Mouse (Mus musculus) E14TG2a.4 (cell line): ENCODE data around the gene Dapk1.
A peak's percentile ranks its signal among the peaks of the same experiment; 100 is the strongest.

Source experiments
- H3K27me3 ChIP-seq: 2 replicates; pipeline ENCODE4 v1.6.1; 2014; ENCODE audit warnings: low read length, control low read depth; ENCODE audit not compliant: insufficient read depth
- H3K36me3 ChIP-seq: 2 replicates; pipeline ENCODE4 v1.6.1; 2014; ENCODE audit warnings: low read length, control low read depth; ENCODE audit not compliant: insufficient read depth
- H3K4me1 ChIP-seq: replicated peaks from 2 replicates; pipeline ENCODE4 v1.6.1; 2014; ENCODE audit warnings: low read depth, low read length, control low read depth
- H3K4me3 ChIP-seq: replicated peaks from 2 replicates; pipeline ENCODE4 v1.5.1; 2014; ENCODE audit warnings: mild to moderate bottlenecking, low read length
- H3K9me3 ChIP-seq: 2 replicates; pipeline ENCODE4 v1.6.1; 2014; ENCODE audit warnings: low read length, control low read depth
- CTCF ChIP-seq: conservative IDR thresholded peaks from 2 replicates; pipeline ENCODE4 v1.5.1; 2014; ENCODE audit warnings: low read length
- NANOG ChIP-seq: IDR thresholded peaks from 2 replicates; pipeline ENCODE4 v1.6.1; 2014; ENCODE audit warnings: borderline replicate concordance, low read length, mixed read lengths
- POU5F1 ChIP-seq: IDR thresholded peaks from 2 replicates; pipeline ENCODE4 v1.6.1; 2014; ENCODE audit warnings: low read length, borderline replicate concordance

Dapk1 gene

DNA sequence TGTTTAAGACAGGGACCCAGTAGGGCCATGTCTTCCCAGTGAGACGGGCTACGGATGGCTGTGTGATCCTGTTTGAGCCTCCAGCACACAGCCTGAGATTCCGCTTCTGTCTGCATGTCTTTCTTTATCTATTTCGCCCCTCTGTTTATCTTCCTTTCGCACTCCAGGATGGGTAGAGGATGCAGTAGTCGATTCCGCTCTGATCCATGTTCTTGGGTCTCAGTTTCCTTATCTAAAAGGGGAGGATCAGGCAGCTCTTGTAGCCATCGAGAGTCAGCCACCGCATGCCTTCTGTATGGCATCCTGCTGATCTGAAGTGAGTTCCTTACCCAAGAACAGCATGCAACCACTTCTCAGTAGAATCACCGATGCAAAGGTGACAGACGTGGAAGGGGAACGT, 143.6 kb downstream of the Dapk1 start:
- H3K9me3 ChIP-seq: no peaks in the 10 kb centered on the region
- TF ChIP-seq CTCF: no peak
- TF ChIP-seq POU5F1: no peak
- no peak for TF ChIP-seq NANOG
- H3K4me1 ChIP-seq: peaks cover 13% of the 10 kb centered on the region
- H3K4me3 ChIP-seq: no peak overlapping the region
- peaks cover 23% of the 10 kb centered on the region for H3K36me3 ChIP-seq
- H3K27me3 ChIP-seq: 0 out of 2 replicates have a peak, but pooled peaks cover 4% of the 10 kb centered on the region

DNA sequence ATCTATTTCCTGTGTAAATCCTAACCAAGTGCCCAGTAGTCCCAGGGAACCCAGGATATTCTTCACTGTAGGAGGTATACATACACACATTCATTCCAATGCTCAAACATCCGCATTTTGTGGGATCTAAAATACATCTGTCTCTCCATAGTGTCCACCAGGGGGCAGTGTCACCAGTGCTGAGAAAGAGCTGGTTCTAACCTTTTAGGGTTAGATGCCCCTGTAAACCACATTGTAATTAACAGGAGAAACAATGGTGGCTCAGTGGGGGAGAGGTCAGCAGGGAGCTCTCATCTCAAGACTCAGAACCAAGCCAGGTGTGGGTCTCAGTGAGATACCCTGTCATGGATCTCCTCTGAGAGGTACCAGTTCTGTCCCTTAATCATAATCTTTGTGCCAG, 144.5 kb downstream of the Dapk1 start:
- Histone ChIP-seq H3K27me3 (0 out of 2 replicates have a peak, but pooled peaks cover 4% of the 10 kb centered on the region), H3K4me3 (no peak overlapping the region), H3K36me3 (peaks cover 27% of the 10 kb centered on the region), H3K4me1 (peaks cover 13% of the 10 kb centered on the region), H3K9me3 (no peaks in the 10 kb centered on the region)
- TF ChIP-seq POU5F1 (no peak), CTCF (peak; percentile 67), NANOG (no peak)

DNA sequence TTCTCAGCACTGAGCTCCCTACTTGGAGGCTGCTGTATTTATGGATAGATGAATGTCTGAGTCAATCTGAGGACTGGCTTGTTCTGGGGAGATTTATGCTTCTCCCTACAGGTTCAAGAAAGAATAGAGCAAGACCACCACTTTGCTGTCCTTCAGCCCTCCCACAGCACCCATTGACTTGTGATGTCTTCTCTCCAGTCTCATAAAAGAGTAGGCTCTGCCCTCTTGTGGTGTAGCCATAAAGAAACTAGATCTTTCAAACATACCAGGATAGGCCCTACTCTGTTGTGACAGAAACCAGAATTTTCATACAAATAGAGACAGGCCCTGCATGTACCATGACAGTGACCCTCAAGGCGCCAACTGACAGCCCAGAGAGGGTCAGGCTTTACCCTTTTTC, 145.5 kb downstream of the Dapk1 start:
- no peaks in the 10 kb centered on the region for H3K9me3 ChIP-seq
- peaks cover 13% of the 10 kb centered on the region for H3K4me1 ChIP-seq
- TF ChIP-seq CTCF (no peak), POU5F1 (no peak)
- no peak overlapping the region for H3K4me3 ChIP-seq
- peaks cover 30% of the 10 kb centered on the region for H3K36me3 ChIP-seq
- H3K27me3 ChIP-seq: 0 out of 2 replicates have a peak, but pooled peaks cover 4% of the 10 kb centered on the region

DNA sequence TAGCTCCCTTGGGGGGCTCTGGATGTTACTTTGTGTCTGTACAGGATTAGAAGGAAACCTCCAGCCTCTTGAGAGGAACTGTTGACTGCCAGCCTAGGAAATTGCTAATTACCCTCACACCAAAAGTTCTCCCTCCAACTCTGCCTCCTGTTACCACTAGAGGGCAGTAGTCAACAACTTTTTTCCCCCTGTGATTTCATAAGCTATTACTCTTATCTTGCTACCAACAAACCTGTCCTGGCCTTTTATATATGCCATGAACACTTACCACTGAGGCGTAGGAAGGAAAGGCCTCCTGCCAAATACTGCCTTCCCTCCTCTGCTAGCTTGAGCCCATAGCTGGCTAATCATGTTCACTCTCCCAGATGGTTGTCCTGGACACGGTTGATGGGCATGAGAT, 146.8 kb downstream of the Dapk1 start:
- H3K36me3 ChIP-seq: peaks cover 38% of the 10 kb centered on the region
- peaks cover 4% of the 10 kb centered on the region for H3K4me1 ChIP-seq
- no peak for TF ChIP-seq NANOG
- TF ChIP-seq POU5F1: no peak
- peak; percentile 73 for TF ChIP-seq CTCF
- no peaks in the 10 kb centered on the region for H3K9me3 ChIP-seq
- no peaks in the 10 kb centered on the region for H3K27me3 ChIP-seq
- H3K4me3 ChIP-seq: no peak overlapping the region

DNA sequence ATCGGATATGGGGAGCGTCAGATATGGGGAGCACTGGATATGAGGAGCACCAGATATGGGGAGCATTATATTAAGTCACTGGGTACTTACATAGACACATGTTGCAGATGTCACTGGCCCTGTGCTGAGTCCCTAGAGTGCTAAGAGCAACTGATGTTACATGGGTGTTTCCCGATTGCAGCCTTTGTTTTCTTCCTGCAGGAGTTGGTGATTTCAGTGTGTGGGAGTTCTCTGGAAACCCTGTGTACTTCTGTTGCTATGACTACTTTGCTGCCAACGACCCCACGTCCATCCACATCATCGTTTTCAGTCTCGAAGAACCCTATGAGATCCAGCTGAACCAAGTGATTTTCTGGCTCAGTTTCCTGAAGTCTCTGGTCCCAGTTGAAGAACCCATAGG, 149.2 kb downstream of the Dapk1 start:
- no peak for TF ChIP-seq CTCF
- no peak for TF ChIP-seq POU5F1
- H3K36me3 ChIP-seq: peaks cover 48% of the 10 kb centered on the region
- no peaks in the 10 kb centered on the region for H3K9me3 ChIP-seq
- H3K4me3 ChIP-seq: no peak overlapping the region
- H3K27me3 ChIP-seq: no peaks in the 10 kb centered on the region
- no peaks in the 10 kb centered on the region for H3K4me1 ChIP-seq

DNA sequence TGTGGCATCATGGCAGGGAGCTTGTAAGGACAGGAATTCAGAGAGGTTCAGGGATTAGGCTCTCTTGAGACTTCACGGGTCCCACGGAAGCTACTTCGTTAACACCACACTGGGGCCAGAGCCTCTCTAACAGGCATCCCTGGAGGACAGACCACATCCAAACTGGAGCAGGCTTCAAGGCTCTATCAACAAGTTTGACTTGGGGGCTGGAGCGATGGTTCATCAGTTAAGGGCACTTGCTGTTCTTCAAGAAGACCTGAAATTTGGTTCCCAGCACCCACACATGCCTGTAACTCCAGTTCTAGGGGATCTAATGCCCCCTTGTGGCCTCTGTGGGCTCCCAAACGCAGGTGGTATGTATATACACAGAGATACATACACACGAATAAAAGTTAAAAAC, 151.5 kb downstream of the Dapk1 start:
- peaks cover 50% of the 10 kb centered on the region for H3K36me3 ChIP-seq
- H3K4me3 ChIP-seq: no peak overlapping the region
- peak; percentile 14; the same call in 1 of the 2 replicates for TF ChIP-seq CTCF
- TF ChIP-seq POU5F1: no peak
- no peaks in the 10 kb centered on the region for H3K4me1 ChIP-seq
- H3K9me3 ChIP-seq: no peaks in the 10 kb centered on the region
- no peaks in the 10 kb centered on the region for H3K27me3 ChIP-seq

DNA sequence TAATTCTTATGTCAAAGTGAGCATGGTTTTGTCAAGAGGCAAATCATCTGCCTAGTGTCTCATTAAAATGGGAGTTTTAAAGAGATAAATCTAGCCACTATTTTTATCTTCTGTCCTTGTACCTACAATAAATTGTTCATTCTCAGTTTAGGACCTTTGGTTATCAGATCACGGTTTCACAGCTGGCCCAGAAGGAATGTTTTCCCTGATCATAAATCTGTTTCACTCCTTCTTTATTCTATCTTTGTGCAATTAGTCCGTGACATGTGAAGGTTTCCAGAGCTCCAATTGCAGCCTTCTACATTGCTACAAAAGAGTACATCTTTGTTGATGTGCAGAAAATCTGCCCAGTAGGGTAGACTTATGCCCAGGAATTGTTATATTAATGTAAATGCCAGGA, 153.5 kb downstream of the Dapk1 start:
- no peak overlapping the region for H3K4me3 ChIP-seq
- peaks cover 36% of the 10 kb centered on the region for H3K36me3 ChIP-seq
- peaks cover under 1% of the 10 kb centered on the region; the same call in 1 of the 2 replicates for H3K4me1 ChIP-seq
- TF ChIP-seq CTCF (no peak), POU5F1 (no peak), NANOG (no peak)
- no peaks in the 10 kb centered on the region for H3K27me3 ChIP-seq
- no peaks in the 10 kb centered on the region for H3K9me3 ChIP-seq

GRCm38 (mm10) chr13:60757292-60757691, 155.5 kb downstream of the Dapk1 start:
- TF ChIP-seq NANOG (no peak), CTCF (no peak), POU5F1 (no peak)

DNA sequence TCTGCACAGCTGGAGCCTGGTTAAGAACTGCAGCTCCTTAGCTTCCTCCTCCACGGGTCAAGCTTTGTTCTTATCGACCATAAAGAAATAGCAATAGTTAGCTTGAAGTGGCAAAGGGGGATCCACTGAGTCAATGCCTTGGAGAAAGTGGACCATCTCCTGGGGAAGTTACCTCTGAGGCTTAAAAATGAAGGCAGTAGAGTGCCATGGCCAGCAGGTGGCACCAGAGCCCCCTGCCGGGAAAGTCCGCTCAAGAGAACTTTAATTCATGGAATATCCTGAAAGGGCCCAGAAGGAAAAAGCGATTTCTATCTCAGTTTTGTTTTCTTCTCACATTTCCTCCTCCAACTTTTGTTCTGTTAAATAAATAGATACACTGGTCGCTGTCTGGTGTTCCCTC, 157.4 kb downstream of the Dapk1 start:
- TF ChIP-seq CTCF (peak; percentile 78), POU5F1 (no peak)
- Histone ChIP-seq H3K4me1 (peaks cover 7% of the 10 kb centered on the region; the same call in 1 of the 2 replicates), H3K4me3 (no peak overlapping the region), H3K9me3 (no peaks in the 10 kb centered on the region), H3K36me3 (peaks cover 21% of the 10 kb centered on the region), H3K27me3 (no peaks in the 10 kb centered on the region)

More at GRCm38 (mm10) chr13:60757292-60757691, 155.5 kb downstream of the Dapk1 start:
- Histone ChIP-seq H3K4me1 (peaks cover 7% of the 10 kb centered on the region; the same call in 1 of the 2 replicates), H3K9me3 (no peaks in the 10 kb centered on the region), H3K36me3 (peaks cover 37% of the 10 kb centered on the region), H3K4me3 (no peak overlapping the region), H3K27me3 (no peaks in the 10 kb centered on the region)
